Mouse (Mus musculus) ES-Bruce4 (cell line): ENCODE data around the gene Pde1c. TPM values are rescaled to one million over a fixed set of nuclear protein-coding genes. Genes with fewer than 3 reads are reported as not detected.

ENCODE experiments used
- H3K27ac ChIP-seq: 2 replicates; pipeline ENCODE4 v1.5.1; 2012; ENCODE audit warnings: low read length, inconsistent platforms; ENCODE audit not compliant: insufficient read depth
- H3K27me3 ChIP-seq: 2 replicates; pipeline ENCODE4 v1.6.1; 2012; ENCODE audit warnings: mild to moderate bottlenecking, low read length, inconsistent platforms; ENCODE audit not compliant: control insufficient read depth, poor library complexity, insufficient read depth, severe bottlenecking
- H3K36me3 ChIP-seq: 2 replicates; pipeline ENCODE4 v1.6.1; 2012; ENCODE audit warnings: inconsistent platforms, mild to moderate bottlenecking, low read length, moderate library complexity; ENCODE audit not compliant: control insufficient read depth, poor library complexity, insufficient read depth, severe bottlenecking
- H3K4me1 ChIP-seq: one replicate; pipeline ENCODE4 v1.8.1; 2011; ENCODE audit warnings: low read length; ENCODE audit not compliant: control insufficient read depth, insufficient read depth
- H3K4me3 ChIP-seq: 2 replicates; pipeline ENCODE4 v1.5.1; 2011; ENCODE audit warnings: low read depth, mild to moderate bottlenecking, low read length
- H3K9ac ChIP-seq: 2 replicates; pipeline ENCODE4 v1.6.1; 2012; ENCODE audit warnings: low read depth, mild to moderate bottlenecking, inconsistent platforms; ENCODE audit not compliant: poor library complexity, severe bottlenecking
- H3K9me3 ChIP-seq: replicated peaks from 2 replicates; pipeline ENCODE4 v1.6.1; 2012; ENCODE audit warnings: mild to moderate bottlenecking, low read length, inconsistent platforms; ENCODE audit not compliant: control insufficient read depth, poor library complexity, insufficient read depth, severe bottlenecking
- CTCF ChIP-seq: IDR thresholded peaks from one replicate; pipeline ENCODE4 v1.8.1; 2011; ENCODE audit warnings: low read depth, low read length
- EP300 ChIP-seq: IDR thresholded peaks from 2 replicates; pipeline ENCODE4 v1.6.1; 2011; ENCODE audit warnings: low read depth, low read length; ENCODE audit not compliant: insufficient read depth
- POLR2A ChIP-seq: IDR thresholded peaks from one replicate; pipeline ENCODE4 v1.8.1; 2011; ENCODE audit warnings: low read length; ENCODE audit not compliant: insufficient read depth
- polyA plus RNA-seq: library from polyadenylated mRNA; stranded (reverse); fragments of >200 nt; gene quantifications from 2 replicates; pipeline ENCODE4 v1.2.4, GENCODE M21; 2011; ENCODE audit warnings: low read depth; ENCODE audit not compliant: missing spikeins, insufficient read depth, insufficient read length

Gene Pde1c
- polyA plus RNA-seq, 1 experiment, result 0.88 TPM

- no peak overlapping the region for H3K4me3 ChIP-seq
- no peaks in the 10 kb centered on the region for H3K4me1 ChIP-seq
- TF ChIP-seq EP300 (no peak), POLR2A (no peak), CTCF (no peak)
- no peaks in the 10 kb centered on the region for H3K36me3 ChIP-seq
- H3K9ac ChIP-seq, result no peak overlapping the region
- H3K27ac ChIP-seq, result no peak overlapping the region
- no peaks in the 10 kb centered on the region for H3K27me3 ChIP-seq
- no peaks in the 10 kb centered on the region for H3K9me3 ChIP-seq
These were observed 308.8 kb downstream of the Pde1c start for GRCm38 (mm10) chr6:56260118-56260517.

GRCm38 (mm10) chr6:56257555-56258297 is 311.2 kb downstream of the Pde1c start:
- H3K27me3 ChIP-seq, result no peaks in the 10 kb centered on the region
- no peak overlapping the region for H3K9ac ChIP-seq
- no peaks in the 10 kb centered on the region for H3K36me3 ChIP-seq
- H3K4me1 ChIP-seq, result no peaks in the 10 kb centered on the region
- no peaks in the 10 kb centered on the region for H3K9me3 ChIP-seq
- no peak overlapping the region for H3K4me3 ChIP-seq
- H3K27ac ChIP-seq, result no peak overlapping the region
- no peak for TF ChIP-seq EP300
- TF ChIP-seq CTCF, result no peak
- no peak for TF ChIP-seq POLR2A

- no peak overlapping the region for H3K27ac ChIP-seq
- no peaks in the 10 kb centered on the region for H3K27me3 ChIP-seq
- no peak overlapping the region for H3K9ac ChIP-seq
- H3K9me3 ChIP-seq, result peaks cover 2% of the 10 kb centered on the region
- H3K36me3 ChIP-seq, result no peaks in the 10 kb centered on the region
- H3K4me3 ChIP-seq, result no peak overlapping the region
- no peaks in the 10 kb centered on the region for H3K4me1 ChIP-seq
- TF ChIP-seq EP300, result no peak
- no peak for TF ChIP-seq CTCF
- no peak for TF ChIP-seq POLR2A
These were observed 318.8 kb downstream of the Pde1c start for GRCm38 (mm10) chr6:56250091-56250490.

- TF ChIP-seq CTCF (no peak), POLR2A (no peak), EP300 (no peak)
These were observed 377.3 kb downstream of the Pde1c start for GRCm38 (mm10) chr6:56191426-56192140.

GRCm38 (mm10) chr6:56176485-56176884 is 392.4 kb downstream of the Pde1c start:
- H3K9ac ChIP-seq, result no peak overlapping the region
- H3K4me1 ChIP-seq, result no peaks in the 10 kb centered on the region
- no peaks in the 10 kb centered on the region for H3K27me3 ChIP-seq
- no peak overlapping the region for H3K27ac ChIP-seq
- TF ChIP-seq POLR2A (no peak), EP300 (no peak), CTCF (no peak)
- no peak overlapping the region for H3K4me3 ChIP-seq
- H3K9me3 ChIP-seq, result no peaks in the 10 kb centered on the region
- no peaks in the 10 kb centered on the region for H3K36me3 ChIP-seq

More at GRCm38 (mm10) chr6:56191426-56192140, 377.3 kb downstream of the Pde1c start:
- no peak overlapping the region for H3K4me3 ChIP-seq
- no peak overlapping the region for H3K9ac ChIP-seq
- H3K27ac ChIP-seq, result no peak overlapping the region
- H3K36me3 ChIP-seq, result no peaks in the 10 kb centered on the region
- no peaks in the 10 kb centered on the region for H3K27me3 ChIP-seq
- H3K9me3 ChIP-seq, result no peaks in the 10 kb centered on the region
- H3K4me1 ChIP-seq, result no peaks in the 10 kb centered on the region

- Histone ChIP-seq H3K4me1 (no peaks in the 10 kb centered on the region), H3K27me3 (no peaks in the 10 kb centered on the region), H3K27ac (no peak overlapping the region), H3K36me3 (no peaks in the 10 kb centered on the region), H3K4me3 (no peak overlapping the region), H3K9ac (no peak overlapping the region), H3K9me3 (no peaks in the 10 kb centered on the region)
- TF ChIP-seq EP300 (no peak), CTCF (no peak), POLR2A (no peak)
These were observed 396.7 kb downstream of the Pde1c start for GRCm38 (mm10) chr6:56172172-56172571.
